Mouse (Mus musculus) kidney, adult 9 months (tissue): ENCODE measurements around the gene Zfp185.

Source experiments
- DNase-seq: peaks from one replicate; pipeline ENCODE4 v3.0.0; 2022

Zfp185 gene

GRCm38 (mm10) chrX:72986841-72987519 is at the start of gene Zfp185:
Zfp185 (plus strand) TSS chrX:72987339.
- peak; percentile 78 for DNase-seq

GRCm38 (mm10) chrX:72953464-72953863 is 33.7 kb upstream of the Zfp185 start:
- peak; percentile 86 for DNase-seq

GRCm38 (mm10) chrX:72956486-72956885 is 30.7 kb upstream of the Zfp185 start:
- no peak for DNase-seq

- DNase-seq: peak; percentile 47
Observed at GRCm38 (mm10) chrX:72960431-72960830, 26.7 kb upstream of the Zfp185 start.

GRCm38 (mm10) chrX:72961511-72961910 is 25.6 kb upstream of the Zfp185 start:
- DNase-seq: peak; percentile 24

GRCm38 (mm10) chrX:72962743-72963142 is 24.4 kb upstream of the Zfp185 start:
- DNase-seq: no peak

GRCm38 (mm10) chrX:72982831-72983230 is 4.3 kb upstream of the Zfp185 start:
- no peak for DNase-seq

GRCm38 (mm10) chrX:72985607-72986006 is 1.5 kb upstream of the Zfp185 start:
- no peak for DNase-seq

GRCm38 (mm10) chrX:72987520-72987905 is 374 bp downstream of the Zfp185 start:
- no peak for DNase-seq

GRCm38 (mm10) chrX:72988431-72988830 is 1.3 kb downstream of the Zfp185 start:
- DNase-seq: no peak

GRCm38 (mm10) chrX:72990581-72990980 is 3.4 kb downstream of the Zfp185 start:
- DNase-seq: no peak

- DNase-seq: no peak
Observed at GRCm38 (mm10) chrX:72992291-72992919, 5.3 kb downstream of the Zfp185 start.

- DNase-seq: no peak
Observed at GRCm38 (mm10) chrX:72995542-72995941, 8.4 kb downstream of the Zfp185 start.

GRCm38 (mm10) chrX:73003110-73003509 is 16.0 kb downstream of the Zfp185 start:
- DNase-seq: no peak

- no peak for DNase-seq
Observed at GRCm38 (mm10) chrX:73005678-73006077, 18.5 kb downstream of the Zfp185 start.

- peak; percentile 97 for DNase-seq
Observed at GRCm38 (mm10) chrX:73007597-73008479, 20.7 kb downstream of the Zfp185 start.

GRCm38 (mm10) chrX:73012846-73013245 is 25.7 kb downstream of the Zfp185 start:
- DNase-seq: peak; percentile 35

GRCm38 (mm10) chrX:73037003-73037402 is 49.9 kb downstream of the Zfp185 start, which contains the start of gene Pnma5:
Pnma5 (minus strand) TSS chrX:73037103.
- DNase-seq: no peak

GRCm38 (mm10) chrX:73038831-73039230 is 51.7 kb downstream of the Zfp185 start:
- DNase-seq: no peak

GRCm38 (mm10) chrX:73039666-73040065 is 52.5 kb downstream of the Zfp185 start:
- no peak for DNase-seq

- DNase-seq: peak; percentile 95
Observed at GRCm38 (mm10) chrX:73053860-73054563, 66.9 kb downstream of the Zfp185 start.

- DNase-seq: no peak
Observed at GRCm38 (mm10) chrX:73061528-73061927, 74.4 kb downstream of the Zfp185 start.

GRCm38 (mm10) chrX:73062323-73062722 is 75.2 kb downstream of the Zfp185 start:
- DNase-seq: no peak
